Mouse (Mus musculus): Measurements from ENCODE around the gene Dera. TPM values are rescaled to one million over a fixed set of nuclear protein-coding genes. Genes with fewer than 3 reads are reported as not detected.

Dera gene
- polyA plus RNA-seq, 1 experiment from 2014 or later: 11.1 TPM

DNA sequence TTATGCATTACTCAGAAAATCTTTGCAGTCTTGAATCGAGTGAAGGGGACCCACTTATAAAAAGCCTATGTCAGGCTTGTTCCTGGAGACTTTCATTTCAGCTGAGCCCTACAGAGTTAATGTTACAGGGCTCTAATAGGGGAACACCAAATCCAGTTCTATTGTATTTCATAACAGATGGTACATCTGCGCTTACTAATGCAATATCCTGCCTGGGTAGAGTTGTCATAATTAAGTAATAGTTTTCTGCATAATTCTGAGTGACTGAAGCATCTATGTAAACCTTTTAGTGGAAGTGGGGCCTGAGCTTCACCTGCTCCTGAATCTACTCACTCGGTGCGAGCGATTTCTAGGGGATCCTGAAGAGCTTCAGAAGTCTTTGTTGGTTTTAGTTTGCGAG lies 131.3 kb downstream of the Dera start:
- WGBS: 95% methylated on average over 6 of the region's 6 CpGs
- no peaks in the 10 kb centered on the region for H3K27me3 ChIP-seq (replicated peaks)
- H3K4me3 ChIP-seq: no peak overlapping the region
- H3K9ac ChIP-seq: no peak overlapping the region
- H3K4me2 ChIP-seq: no peak overlapping the region
- no peaks in the 10 kb centered on the region for H3K36me3 ChIP-seq (replicated peaks)
- H3K27ac ChIP-seq: no peak overlapping the region
- H3K4me1 ChIP-seq: no peaks in the 10 kb centered on the region
- 0 out of 2 replicates have a peak, but pooled peaks cover 4% of the 10 kb centered on the region for H3K9me3 ChIP-seq
- ATAC-seq (replicated peaks): no peak

DNA sequence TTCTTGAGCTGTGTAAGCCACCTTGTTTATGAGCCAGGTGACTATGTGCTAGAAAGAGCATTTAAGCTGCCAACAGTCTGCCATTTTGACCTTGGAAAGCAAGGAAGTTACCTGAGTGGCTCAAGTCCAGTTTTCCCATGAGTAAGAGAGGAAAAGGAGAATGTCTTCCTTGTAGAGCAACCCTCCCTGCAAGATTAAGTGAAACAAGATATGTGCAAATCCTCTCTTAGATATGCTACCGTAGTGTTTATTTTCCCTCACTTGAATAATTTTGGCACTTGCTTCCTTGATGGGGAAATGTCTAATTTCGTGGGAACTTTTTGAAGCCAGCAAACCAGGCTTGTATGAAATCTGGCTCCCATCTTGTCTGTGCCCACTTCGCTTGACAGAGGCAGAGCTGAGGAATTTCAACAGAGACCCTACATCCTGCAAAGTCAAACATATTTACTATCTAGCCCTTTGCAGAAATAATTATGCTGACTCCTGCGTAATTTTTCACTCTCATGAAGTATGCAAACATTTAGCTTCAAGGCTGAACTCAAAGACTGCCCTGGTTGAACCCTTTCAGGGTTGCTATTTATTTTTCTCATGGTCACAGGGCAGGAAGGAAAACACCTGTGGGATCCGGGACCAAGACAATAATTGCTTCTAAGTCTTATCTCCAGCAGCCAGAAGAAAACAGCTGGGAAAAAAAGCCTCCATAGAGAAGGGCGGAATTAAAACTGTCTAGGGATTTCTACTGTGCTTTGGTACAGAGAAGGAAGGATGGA lies 132.0 kb downstream of the Dera start:
- Histone ChIP-seq H3K9ac (no peak overlapping the region), H3K4me1 (no peaks in the 10 kb centered on the region), H3K4me3 (no peak overlapping the region), H3K4me2 (no peak overlapping the region), H3K9me3 (0 out of 2 replicates have a peak, but pooled peaks cover 4% of the 10 kb centered on the region), H3K27ac (no peak overlapping the region), H3K27me3 (replicated peaks) (no peaks in the 10 kb centered on the region), H3K36me3 (replicated peaks) (no peaks in the 10 kb centered on the region)
- WGBS: 81% methylated on average over 6 of the region's 6 CpGs
- ATAC-seq (replicated peaks): no peak

DNA sequence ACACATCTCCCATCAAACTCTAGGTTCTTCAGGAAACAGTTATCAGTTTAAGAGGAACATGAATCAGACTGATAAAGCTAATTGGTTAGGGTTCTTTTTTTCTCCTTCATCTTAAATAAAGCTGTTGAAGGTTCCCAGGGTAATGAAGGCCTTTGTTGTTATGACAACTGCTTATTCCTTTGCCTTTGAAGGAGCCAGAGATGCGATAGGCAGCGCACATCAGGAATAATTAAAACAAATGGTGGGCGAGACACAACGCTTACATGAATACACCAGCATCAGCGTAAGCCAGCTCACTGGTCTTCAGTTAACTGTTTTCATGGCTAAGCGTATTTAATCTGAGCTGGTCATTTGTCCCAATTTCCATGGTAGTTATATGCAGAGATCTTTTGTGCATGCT lies 132.9 kb downstream of the Dera start:
- peak; percentile 71 for ATAC-seq (replicated peaks)
- H3K27ac ChIP-seq: no peak overlapping the region
- no peak overlapping the region for H3K9ac ChIP-seq
- 42% methylated on average over 6 of the region's 6 CpGs for WGBS
- no peaks in the 10 kb centered on the region for H3K27me3 ChIP-seq (replicated peaks)
- H3K4me1 ChIP-seq: no peaks in the 10 kb centered on the region
- no peaks in the 10 kb centered on the region for H3K36me3 ChIP-seq (replicated peaks)
- no peak overlapping the region for H3K4me2 ChIP-seq
- H3K9me3 ChIP-seq: 0 out of 2 replicates have a peak, but pooled peaks cover 4% of the 10 kb centered on the region
- no peak overlapping the region for H3K4me3 ChIP-seq

DNA sequence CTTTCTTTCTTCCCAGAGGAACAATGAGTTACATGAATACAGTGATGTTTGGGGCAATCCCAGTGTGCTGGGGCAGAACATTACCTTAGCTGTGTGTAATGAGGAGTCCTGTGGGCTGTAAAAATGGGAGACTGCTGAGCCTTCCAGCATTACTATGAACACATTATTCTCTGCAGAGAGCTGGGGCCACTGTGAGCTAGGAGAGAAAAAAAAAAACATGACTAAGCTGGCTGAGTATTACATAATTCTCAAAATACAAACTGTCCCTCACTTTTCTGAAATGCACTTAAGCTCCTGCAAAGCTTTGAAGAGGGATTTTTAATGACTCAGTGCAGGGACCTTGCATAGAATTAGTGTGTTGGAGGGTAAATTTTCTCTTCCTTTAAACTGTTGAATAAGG lies 143.3 kb downstream of the Dera start:
- H3K36me3 ChIP-seq (replicated peaks): no peaks in the 10 kb centered on the region

DNA sequence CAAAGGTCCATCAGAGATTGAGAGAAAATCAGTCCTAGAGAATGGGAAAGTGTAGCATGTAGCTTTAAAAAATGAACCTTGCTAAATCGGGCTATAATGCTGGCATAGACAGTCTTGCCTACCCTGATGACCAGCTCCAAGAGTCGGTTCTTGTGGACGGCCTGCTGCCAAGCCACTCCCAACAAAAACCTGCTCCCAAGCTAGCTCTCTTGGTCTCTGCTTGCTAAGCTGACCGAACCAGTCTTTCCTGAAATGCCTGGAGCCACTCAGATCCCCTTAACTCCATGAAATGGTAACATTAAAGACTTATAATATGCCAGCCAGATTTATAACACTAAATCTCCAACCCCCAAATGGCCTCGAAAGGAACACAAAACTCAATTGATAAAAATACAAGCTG lies 146.9 kb downstream of the Dera start:
- Histone ChIP-seq H3K4me2 (no peak overlapping the region), H3K9ac (no peak overlapping the region), H3K4me3 (no peak overlapping the region), H3K27me3 (replicated peaks) (no peaks in the 10 kb centered on the region), H3K36me3 (replicated peaks) (no peaks in the 10 kb centered on the region), H3K4me1 (no peaks in the 10 kb centered on the region), H3K9me3 (no peaks in the 10 kb centered on the region), H3K27ac (no peak overlapping the region)
- ATAC-seq (replicated peaks): no peak
- WGBS: 89% methylated on average over 5 of the region's 5 CpGs

More for the DNA sequence above, 143.3 kb downstream of the Dera start:
- Histone ChIP-seq H3K27ac (no peak overlapping the region), H3K27me3 (replicated peaks) (no peaks in the 10 kb centered on the region), H3K9ac (no peak overlapping the region), H3K4me3 (no peak overlapping the region), H3K4me1 (no peaks in the 10 kb centered on the region), H3K4me2 (no peak overlapping the region), H3K9me3 (no peaks in the 10 kb centered on the region)
- no peak for ATAC-seq (replicated peaks)

Other genes with a start within 250 kb of the Dera start
- 25.1 and 25.8 TPM in 2 replicates for gene Eps8, start 99.7 kb upstream of the Dera start, polyA plus RNA-seq (2015; fragmentation: Nextera tagmentation; extraction: Ambion mirVana)
- 150 and 152 TPM in 2 replicates for gene Strap, start 19.5 kb upstream of the Dera start, polyA plus RNA-seq (2015; fragmentation: Nextera tagmentation; extraction: Ambion mirVana)